Comparison of ENCODE assay signal across 27 mouse cellular contexts in the genomic region with DNA sequence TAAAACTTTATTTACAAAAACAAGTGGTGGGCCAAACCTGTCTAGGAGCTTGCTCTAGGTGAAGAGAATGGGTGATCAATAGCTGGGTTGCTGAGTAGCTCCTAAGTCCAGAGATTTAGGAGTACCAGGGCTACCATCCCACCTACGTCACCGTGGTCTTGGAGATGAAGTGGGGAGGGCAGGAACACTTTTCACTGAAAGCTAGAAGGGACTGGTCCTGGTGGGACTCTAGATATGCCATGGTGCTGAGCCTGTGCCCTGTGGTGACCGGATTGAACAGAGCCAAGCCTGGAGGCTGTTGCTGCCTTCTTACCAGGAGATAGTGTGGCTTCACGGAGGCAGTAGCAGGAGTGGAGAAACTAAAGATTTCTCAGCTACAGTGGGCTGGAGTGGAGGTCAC. TPM values are rescaled to one million over a fixed set of nuclear protein-coding genes. Genes with fewer than 3 reads are reported as not detected.
"Had no signal": no experiment of that assay in that cellular context is flagged by ENCODE, and none has a peak within 500 bp of the region (broad histone marks: within the 10 kb centered on the region; RNA-seq: fewer than 3 reads in every experiment).

No protein-coding gene starts in this region.

- H3K9ac ChIP-seq: limb, embryonic 12.5 days; limb, embryonic 13.5 days; limb, embryonic 15.5 days; liver, embryonic 12.5 days; liver, embryonic 13.5 days; liver, embryonic 14.5 days; liver, embryonic 15.5 days; liver, postnatal 0 days; lung, embryonic 14.5 days; lung, embryonic 15.5 days; midbrain, embryonic 12.5 days; midbrain, embryonic 13.5 days; midbrain, embryonic 15.5 days; neural tube, embryonic 12.5 days had no signal

- H3K4me1 ChIP-seq: limb, embryonic 10.5 days; limb, embryonic 12.5 days; limb, embryonic 13.5 days; limb, embryonic 15.5 days; liver, embryonic 12.5 days; liver, embryonic 13.5 days; liver, embryonic 15.5 days; lung, embryonic 15.5 days; megakaryocyte, embryonic 14.5 days; midbrain, embryonic 10.5 days; midbrain, embryonic 12.5 days; midbrain, embryonic 13.5 days; midbrain, embryonic 15.5 days; neural tube, embryonic 12.5 days had no signal

- H3K36me3 ChIP-seq: liver, embryonic 15.5 days; midbrain, embryonic 15.5 days had no signal

- H3K9me3 ChIP-seq: limb, embryonic 10.5 days; limb, embryonic 12.5 days; limb, embryonic 13.5 days; limb, embryonic 15.5 days; liver, embryonic 12.5 days; liver, embryonic 13.5 days; liver, embryonic 15.5 days; lung, embryonic 15.5 days; megakaryocyte, embryonic 14.5 days; midbrain, embryonic 10.5 days; midbrain, embryonic 12.5 days; midbrain, embryonic 13.5 days; midbrain, embryonic 15.5 days; neural tube, embryonic 12.5 days had no signal

- H3K27me3 ChIP-seq: limb, embryonic 12.5 days; limb, embryonic 13.5 days; limb, embryonic 15.5 days; liver, embryonic 12.5 days; liver, embryonic 13.5 days; liver, embryonic 15.5 days; lung, embryonic 15.5 days; midbrain, embryonic 12.5 days; midbrain, embryonic 13.5 days; midbrain, embryonic 15.5 days; neural tube, embryonic 12.5 days had no signal

- DNase-seq: liver; liver, embryonic 13.5 days; liver, postnatal 0 days; lung, adult 2 months; lung, embryonic 14.5 days; midbrain, embryonic 14.5 days had no signal

- H3K27ac ChIP-seq: limb, embryonic 10.5 days; limb, embryonic 12.5 days; limb, embryonic 13.5 days; limb, embryonic 15.5 days; liver, embryonic 12.5 days; liver, embryonic 13.5 days; liver, embryonic 14.5 days; liver, embryonic 15.5 days; lung, embryonic 15.5 days; macrophage; midbrain, embryonic 10.5 days; midbrain, embryonic 12.5 days; midbrain, embryonic 13.5 days; midbrain, embryonic 15.5 days; neural tube, embryonic 12.5 days had no signal

- H3K4me3 ChIP-seq: limb, embryonic 10.5 days; limb, embryonic 12.5 days; limb, embryonic 13.5 days; limb, embryonic 15.5 days; liver, embryonic 12.5 days; liver, embryonic 13.5 days; liver, embryonic 15.5 days; lung, embryonic 15.5 days; megakaryocyte, embryonic 14.5 days; midbrain, embryonic 10.5 days; midbrain, embryonic 12.5 days; midbrain, embryonic 13.5 days; midbrain, embryonic 15.5 days; myocyte; neural tube, embryonic 12.5 days had no signal

- H3K4me2 ChIP-seq: limb, embryonic 12.5 days; limb, embryonic 13.5 days; limb, embryonic 15.5 days; liver, embryonic 11.5 days; liver, embryonic 12.5 days; liver, embryonic 13.5 days; liver, embryonic 15.5 days; lung, embryonic 14.5 days; lung, embryonic 15.5 days; midbrain, embryonic 11.5 days; midbrain, embryonic 12.5 days; midbrain, embryonic 13.5 days; midbrain, embryonic 15.5 days; neural tube, embryonic 12.5 days had no signal

- ATAC-seq: liver, embryonic 12.5 days; liver, postnatal 0 days; midbrain, embryonic 13.5 days; midbrain, embryonic 15.5 days; midbrain, embryonic 16.5 days had no signal

RNA-seq across cellular contexts. Expression of gene Fbln1, which starts 34.3 kb away (rescaled TPM):
- total RNA-seq: megakaryocyte-erythroid progenitor cell, adult 5-6 weeks; monocyte, adult 5-6 weeks had no signal
- polyA plus RNA-seq: macrophage had no signal
